Mouse (Mus musculus): Measurements from ENCODE around the gene Slc4a2.

DNA sequence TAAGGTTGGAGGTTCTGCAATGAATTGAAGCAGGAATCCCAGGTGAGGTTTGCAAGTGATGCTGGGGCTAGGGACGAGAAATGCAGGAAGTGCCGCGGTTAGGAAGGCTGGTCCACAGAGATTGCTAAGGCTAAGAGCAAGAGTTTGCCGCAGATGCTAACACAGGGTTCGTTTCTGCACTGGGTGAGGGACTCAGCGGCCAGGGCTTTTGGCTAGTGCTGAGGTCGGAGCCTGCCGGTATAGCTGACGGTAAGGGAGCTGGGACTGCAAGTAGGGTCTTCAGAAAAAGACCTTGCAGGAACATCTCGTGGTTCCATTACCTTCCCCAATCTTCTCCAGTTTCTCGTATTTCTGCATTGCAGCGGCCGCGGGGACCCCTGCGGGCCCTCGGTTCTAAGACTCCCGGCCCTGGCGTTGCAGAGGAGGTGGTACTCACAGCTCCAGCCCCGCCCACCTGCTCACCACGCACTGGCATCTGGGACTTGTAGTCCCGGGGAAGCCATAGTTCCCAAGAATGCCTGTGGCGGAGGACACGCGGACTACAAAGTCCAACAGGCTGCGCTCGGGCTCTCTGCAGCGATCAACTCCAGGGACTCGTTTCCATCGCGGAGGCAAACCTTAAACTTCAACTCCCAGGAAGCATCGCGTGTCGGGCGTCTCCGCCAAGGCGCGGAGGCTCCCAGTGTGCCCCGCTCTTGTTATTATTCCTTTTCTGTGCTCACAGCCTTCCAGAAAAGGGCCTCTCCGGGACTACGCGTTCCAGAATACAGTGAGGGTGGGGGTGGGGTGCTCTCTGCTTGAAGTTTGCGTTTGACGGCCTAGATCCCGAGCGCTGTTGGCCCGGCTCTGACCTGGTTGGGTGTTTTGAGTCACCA lies at the start of gene Slc4a2, which contains the start of gene Cdk5:
- peak; percentile 78 for TF ChIP-seq POLR2AphosphoS2 (IDR thresholded peaks at IDR 0.05; ENCODE audit: insufficient read length, low read depth)
- TF ChIP-seq E2F4 (IDR thresholded peaks at IDR 0.05; ENCODE audit: insufficient read depth) = no peak
- TF ChIP-seq POLR2A (IDR thresholded peaks at IDR 0.05; ENCODE audit: insufficient read length, low read depth) = peak; percentile 67
- TF ChIP-seq USF1 (IDR thresholded peaks at IDR 0.05; ENCODE audit: low read depth) = no peak
- no peak for TF ChIP-seq MAX (IDR thresholded peaks at IDR 0.05; ENCODE audit: low read depth)
- TF ChIP-seq CEBPB (IDR thresholded peaks at IDR 0.05; ENCODE audit: insufficient read depth, poor library complexity, severe bottlenecking) = no peak
- TF ChIP-seq MYOD1 (IDR thresholded peaks at IDR 0.05; ENCODE audit: control insufficient read depth in 1 of 3, insufficient read length in 2 of 3, low read depth in 2 of 3) = peak in 2 of 3 experiments; percentile 8 to 13
- TF ChIP-seq TCF12 (IDR thresholded peaks at IDR 0.05; ENCODE audit: insufficient read depth, poor library complexity, severe bottlenecking) = no peak
- no peak for TF ChIP-seq MYOG (IDR thresholded peaks at IDR 0.05; ENCODE audit: control insufficient read depth in 1 of 3, insufficient read depth in 1 of 3, insufficient read length in 2 of 3, low read depth in 2 of 3)
- no peak for TF ChIP-seq TCF3 (IDR thresholded peaks at IDR 0.05; ENCODE audit: insufficient read length, low read depth)
- no peak for TF ChIP-seq REST (IDR thresholded peaks at IDR 0.05; ENCODE audit: insufficient read depth, insufficient read length)
- TF ChIP-seq SRF (IDR thresholded peaks at IDR 0.05; ENCODE audit: control insufficient read depth, insufficient read length, low read depth) = no peak

Data from myocyte (in vitro differentiated cells).